Mouse (Mus musculus) stomach, embryonic 14.5 days (tissue): Measurements from ENCODE around the gene Kif5c. TPM values are rescaled to one million over a fixed set of nuclear protein-coding genes. Genes with fewer than 3 reads are reported as not detected.

Experiments
- polyA plus RNA-seq: library from polyadenylated mRNA; unstranded; fragments of >200 nt; fragmentation: Nextera tagmentation; extraction: Ambion mirVana; gene quantifications from 2 replicates; pipeline ENCODE4 v1.2.1, GENCODE M21; 2014

Kif5c gene
- polyA plus RNA-seq, 1 experiment from 2014 or later = 11.6 TPM

Other genes starting within 250 kb of the Kif5c start
- gene Epc2, start 167.8 kb upstream of the Kif5c start, polyA plus RNA-seq = 12.9 and 13.8 TPM in 2 replicates
- 29.4 and 29.6 TPM in 2 replicates for gene Lypd6b, start 168.4 kb downstream of the Kif5c start, polyA plus RNA-seq